Mouse (Mus musculus): ENCODE data around the gene Supt20. TPM values are rescaled to one million over a fixed set of nuclear protein-coding genes. Genes with fewer than 3 reads are reported as not detected.

The Supt20 gene
- total and polyA plus RNA-seq, 3 experiments: 34.1 to 69.5 (median 38.6) TPM

GRCm38 (mm10) chr3:54775989-54776631, 83.5 kb downstream of the Supt20 start:
- no peak overlapping the region for H3K4me2 ChIP-seq (ENCODE audit: insufficient read depth, low read depth, poor library complexity, severe bottlenecking)
- no peak for TF ChIP-seq SIN3A (IDR thresholded peaks at IDR 0.05; ENCODE audit: low read length)
- TF ChIP-seq NELFE (IDR thresholded peaks at IDR 0.05; ENCODE audit: low read depth, low read length): no peak
- no peak for TF ChIP-seq CHD2 (IDR thresholded peaks at IDR 0.05; ENCODE audit: low read length)
- no peak for TF ChIP-seq RCOR1 (conservative IDR thresholded peaks at IDR 0.05; ENCODE audit: low read depth, low read length)
- no peak for TF ChIP-seq IRF4 (IDR thresholded peaks at IDR 0.05; ENCODE audit: low read depth, low read length)
- TF ChIP-seq MAFK (IDR thresholded peaks at IDR 0.05; ENCODE audit: insufficient replicate concordance, low read length): no peak
- TF ChIP-seq MAX (IDR thresholded peaks at IDR 0.05; ENCODE audit: low read length): no peak
- TF ChIP-seq ETS1 (conservative IDR thresholded peaks at IDR 0.05; ENCODE audit: low read depth, low read length): no peak
- no peak for TF ChIP-seq CHD1 (IDR thresholded peaks at IDR 0.05; ENCODE audit: low read depth, low read length)
- TF ChIP-seq TCF12 (IDR thresholded peaks at IDR 0.05; ENCODE audit: low read depth, low read length): no peak
- TF ChIP-seq USF2 (conservative IDR thresholded peaks at IDR 0.05; ENCODE audit: low read depth, low read length): no peak
- no peak for TF ChIP-seq MEF2A (IDR thresholded peaks at IDR 0.05; ENCODE audit: borderline replicate concordance, low read depth, low read length)
- no peak for TF ChIP-seq E2F4 (IDR thresholded peaks at IDR 0.05; ENCODE audit: insufficient replicate concordance, low read depth, low read length)
- TF ChIP-seq KAT2A (IDR thresholded peaks at IDR 0.05; ENCODE audit: insufficient replicate concordance, low read length): no peak
- TF ChIP-seq SMC3 (IDR thresholded peaks at IDR 0.05; ENCODE audit: low read depth, low read length): no peak
- no peak for TF ChIP-seq BHLHE40 (IDR thresholded peaks at IDR 0.05; ENCODE audit: low read depth, low read length)
- no peak for TF ChIP-seq HCFC1 (IDR thresholded peaks at IDR 0.05; ENCODE audit: low read depth, low read length)
- peaks cover 3% of the 10 kb centered on the region for H3K9me3 ChIP-seq (replicated peaks; ENCODE audit: low read length)
- H3K4me3 ChIP-seq (replicated peaks in 1 of 3; ENCODE audit: low read depth in 2 of 3, low read length in 2 of 3, poor library complexity in 1 of 3): no peak overlapping the region
- H3K27me3 ChIP-seq (replicated peaks): no peaks in the 10 kb centered on the region
- in situ Hi-C loops (cut with MboI; ENCODE audit: low pct_ligation_motif_present, low pct_unique_long_range_greater_than_20kb, low sequenced_read_pairs) (no loop called here), dilution Hi-C loops (cut with MboI; ENCODE audit: extremely low pct_ligation_motif_present, extremely low pct_unique_long_range_greater_than_20kb, low sequenced_read_pairs) (no loop called here)
- H3K9ac ChIP-seq (ENCODE audit: insufficient read depth, low read depth): no peak overlapping the region
- H3K36me3 ChIP-seq (replicated peaks in 1 of 2; ENCODE audit: control insufficient read depth in 1 of 2, insufficient read depth in 1 of 2, low read length in 1 of 2): no peaks in the 10 kb centered on the region
- H3K27ac ChIP-seq (ENCODE audit: insufficient read depth, low read depth): no peak overlapping the region
- H3K79me2 ChIP-seq (replicated peaks; ENCODE audit: control insufficient read depth, extremely low read depth, insufficient read depth, poor library complexity, severe bottlenecking): no peaks in the 10 kb centered on the region
- no peak for DNase-seq (ENCODE audit: extremely low read depth)
- H3K4me1 ChIP-seq (ENCODE audit: control insufficient read depth in 1 of 2, insufficient read depth in 2 of 2): no peaks in the 10 kb centered on the region

Other genes with a start within 250 kb of the Supt20 start
- gene Gm21958, start 21.5 kb downstream of the Supt20 start, total RNA-seq (2012; rRNA removed): not detected in 2 replicates
- not detected in 2 replicates for gene Gm21958, start 21.5 kb downstream of the Supt20 start, total RNA-seq (2014; rRNA removed)
- gene Gm21958, start 21.5 kb downstream of the Supt20 start, polyA plus RNA-seq (2012; ENCODE audit: insufficient read length, low read depth): 0.61 TPM in 1 of 2 replicates, not detected in the other
- gene Exosc8, start 42.6 kb downstream of the Supt20 start, total RNA-seq (2012; rRNA removed): 124 and 153 TPM in 2 replicates
- gene Exosc8, start 42.6 kb downstream of the Supt20 start, total RNA-seq (2014; rRNA removed): 102 and 107 TPM in 2 replicates
- 230 and 238 TPM in 2 replicates for gene Exosc8, start 42.6 kb downstream of the Supt20 start, polyA plus RNA-seq (2012; ENCODE audit: insufficient read length, low read depth)
- gene Alg5, start 42.7 kb downstream of the Supt20 start, total RNA-seq (2012; rRNA removed): 48.0 and 48.1 TPM in 2 replicates
- 31.5 and 33.9 TPM in 2 replicates for gene Alg5, start 42.7 kb downstream of the Supt20 start, total RNA-seq (2014; rRNA removed)
- gene Alg5, start 42.7 kb downstream of the Supt20 start, polyA plus RNA-seq (2012; ENCODE audit: insufficient read length, low read depth): 52.0 and 63.7 TPM in 2 replicates
- gene Smad9, start 62.8 kb downstream of the Supt20 start, total RNA-seq (2012; rRNA removed): 0.08 and 0.13 TPM in 2 replicates
- 0.20 and 0.22 TPM in 2 replicates for gene Smad9, start 62.8 kb downstream of the Supt20 start, total RNA-seq (2014; rRNA removed)
- gene Smad9, start 62.8 kb downstream of the Supt20 start, polyA plus RNA-seq (2012; ENCODE audit: insufficient read length, low read depth): 0.23 TPM in 2 replicates
- 27.9 and 29.0 TPM in 2 replicates for gene Rfxap, start 115.0 kb downstream of the Supt20 start, total RNA-seq (2012; rRNA removed)
- gene Rfxap, start 115.0 kb downstream of the Supt20 start, total RNA-seq (2014; rRNA removed): 32.6 and 38.8 TPM in 2 replicates
- 25.8 and 35.0 TPM in 2 replicates for gene Rfxap, start 115.0 kb downstream of the Supt20 start, polyA plus RNA-seq (2012; ENCODE audit: insufficient read length, low read depth)
- not detected in 2 replicates for gene Sertm1, start 223.1 kb downstream of the Supt20 start, total RNA-seq (2012; rRNA removed)
- gene Sertm1, start 223.1 kb downstream of the Supt20 start, total RNA-seq (2014; rRNA removed): not detected in 2 replicates
- not detected in 2 replicates for gene Sertm1, start 223.1 kb downstream of the Supt20 start, polyA plus RNA-seq (2012; ENCODE audit: insufficient read length, low read depth)